Mouse (Mus musculus): ENCODE measurements around the gene Lin7b.

GRCm38 (mm10) chr7:45401521-45402085, 31.2 kb upstream of the Lin7b start:
- TF ChIP-seq CTCF (IDR thresholded peaks at IDR 0.05; ENCODE audit: control insufficient read depth, insufficient read depth, low read length) (no peak), POLR2A (IDR thresholded peaks at IDR 0.05; ENCODE audit: borderline replicate concordance, control insufficient read depth, low read depth, low read length) (no peak)

All from bone marrow, adult 2 months (tissue).